Mouse (Mus musculus): ENCODE measurements around the gene Neil1. TPM values are rescaled to one million over a fixed set of nuclear protein-coding genes. Genes with fewer than 3 reads are reported as not detected.

Gene Neil1
- total RNA-seq, 2 experiments from 2014 or later: 4.0 to 5.1 TPM

- no peak for DNase-seq
- intact Hi-C loops (cut with DNase I): loop anchor here (10.0 kb wide), 1 partner anchor 623 kb away; the partner anchor contains the start of gene Clk3
These were observed 6.4 kb downstream of the Neil1 start for GRCm38 (mm10) chr9:57141417-57142353.

- no peak for DNase-seq
- intact Hi-C loops (cut with DNase I): no loop called here
These were observed 8.5 kb downstream of the Neil1 start for GRCm38 (mm10) chr9:57139571-57139970.

- intact Hi-C loops (cut with DNase I): no loop called here
- no peak for DNase-seq
These were observed 9.0 kb downstream of the Neil1 start for GRCm38 (mm10) chr9:57139110-57139509.

GRCm38 (mm10) chr9:57138507-57138906, 9.6 kb downstream of the Neil1 start:
- no peak for DNase-seq
- intact Hi-C loops (cut with DNase I): no loop called here

- DNase-seq: no peak
- intact Hi-C loops (cut with DNase I): no loop called here
These were observed 10.3 kb downstream of the Neil1 start for GRCm38 (mm10) chr9:57137777-57138176.

GRCm38 (mm10) chr9:57137246-57137645, 10.9 kb downstream of the Neil1 start:
- no peak for DNase-seq
- intact Hi-C loops (cut with DNase I): no loop called here

- DNase-seq: peak; percentile 94 to 95
- intact Hi-C loops (cut with DNase I): loop anchor here (1.0 to 2.0 kb wide), 5 partner anchors 54 to 240 kb away; partner anchors contain the start of genes Snupn and Snx33
These were observed 17.3 kb downstream of the Neil1 start, which contains the start of gene Man2c1 for GRCm38 (mm10) chr9:57130577-57131433. TSS of gene Man2c1 (plus strand) at chr9:57130690.

GRCm38 (mm10) chr9:57129641-57130040, 18.5 kb downstream of the Neil1 start:
- intact Hi-C loops (cut with DNase I): loop anchor here (2.0 kb wide), 3 partner anchors 53 to 201 kb away; partner anchors contain the start of genes Snupn and Snx33

GRCm38 (mm10) chr9:57117261-57117755, 30.8 kb downstream of the Neil1 start:
- intact Hi-C loops (cut with DNase I): no loop called here
- DNase-seq: no peak

More at GRCm38 (mm10) chr9:57129641-57130040, 18.5 kb downstream of the Neil1 start:
- no peak for DNase-seq

Other genes starting within 250 kb of the Neil1 start
- 10 to 100 TPM; 11.5 to 13.1 TPM for gene Snx33, start 219.9 kb downstream of the Neil1 start, total RNA-seq (2021)
- gene Imp3, start 210.8 kb downstream of the Neil1 start, total RNA-seq (2021): 10 to 100 TPM; 45.5 to 48.7 TPM
- gene Snupn, start 197.4 kb downstream of the Neil1 start, total RNA-seq (2021): 1 to 10 TPM; 8.8 to 9.1 TPM
- 10 to 100 TPM; 21.2 to 21.8 TPM for gene Ptpn9, start 153.4 kb downstream of the Neil1 start, total RNA-seq (2021)
- 10 to 100 TPM; 33.6 to 46.7 TPM for gene Sin3a, start 76.3 kb downstream of the Neil1 start, total RNA-seq (2021)
- gene Man2c1, start 17.6 kb downstream of the Neil1 start, total RNA-seq (2021): 10 to 100 TPM; 50.7 to 55.5 TPM
- gene Commd4, start 10.0 kb upstream of the Neil1 start, total RNA-seq (2021): 10 to 100 TPM; 34.6 to 35.8 TPM
- gene Trcg1, start 88.3 kb upstream of the Neil1 start, total RNA-seq (2021): not detected
- 10 to 100 TPM; 21.2 to 21.5 TPM for gene 1700017B05Rik, start 114.3 kb upstream of the Neil1 start, total RNA-seq (2021)